Mouse (Mus musculus): ENCODE measurements around the gene Tmem131.

GRCm38 (mm10) chr1:36915200-36915580 is 28.3 kb downstream of the Tmem131 start:
- TF ChIP-seq CTCF (conservative IDR thresholded peaks at IDR 0.05; ENCODE audit: low read length): no peak
- TF ChIP-seq POU5F1 (IDR thresholded peaks at IDR 0.05; ENCODE audit: borderline replicate concordance, low read length): no peak
- no peak for TF ChIP-seq NANOG (IDR thresholded peaks at IDR 0.05; ENCODE audit: borderline replicate concordance, low read length)

All from E14TG2a.4 (cell line).